In the genomic region with DNA sequence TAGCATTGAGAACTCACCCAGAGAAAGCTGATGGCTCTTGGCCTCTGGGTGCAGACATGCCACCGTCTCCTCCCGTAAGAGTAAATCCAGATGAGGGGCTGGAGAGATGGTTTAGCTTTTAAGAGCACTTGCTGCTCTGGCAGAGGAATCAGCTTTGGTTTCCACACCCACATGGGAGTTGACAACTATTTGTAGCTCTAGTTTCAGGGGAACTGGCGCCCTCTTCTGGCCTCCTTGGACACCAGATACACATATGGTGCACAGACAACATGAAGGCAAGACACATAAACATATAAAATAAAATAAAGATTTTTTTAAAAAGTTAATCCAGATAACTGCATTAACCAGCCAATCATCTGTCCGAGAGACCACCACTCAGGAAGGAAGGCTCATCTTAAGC, we compare ENCODE assay signal across 12 mouse cellular contexts.
A peak's percentile ranks its signal among the peaks of the same experiment; 100 is the strongest.
DNase-seq lines count a peak whose midpoint lies in the region; ATAC-seq lines count a peak whose summit lies in the region.
"Had no signal": no experiment of that assay in that cellular context is flagged by ENCODE, and none has a peak within 500 bp of the region (broad histone marks: within the 10 kb centered on the region; RNA-seq: fewer than 3 reads in every experiment).

No protein-coding gene starts in this region.

- no peaks in the 10 kb centered on the region for H3K4me1 ChIP-seq in kidney, embryonic 15.5 days
- H3K4me1 ChIP-seq: liver, embryonic 13.5 days had no signal

- H3K9ac ChIP-seq in kidney, embryonic 15.5 days, result no peak overlapping the region
- H3K9ac ChIP-seq: liver, embryonic 13.5 days had no signal

- no peak overlapping the region for H3K27ac ChIP-seq in kidney, embryonic 15.5 days
- H3K27ac ChIP-seq: liver, embryonic 13.5 days had no signal

- 79% methylated on average over 4 of the region's 4 CpGs for WGBS in kidney, embryonic 15.5 days

- peak; percentile 7 for DNase-seq in adrenal gland, postnatal 10 days
- DNase-seq in adrenal gland, adult 8-10 months, result no peak
- DNase-seq in kidney, postnatal 10 days, result peak; percentile 37
- DNase-seq in 416B (ENCODE audit: low read depth), result peak; percentile 38
- DNase-seq in c-Kit-positive CD71-negative TER-119-negative erythroid progenitor cells, embryonic 14.5 days (ENCODE audit: low read depth), result peak; percentile 7
- no peak for DNase-seq in cerebellum, adult 9-11 months
- no peak for DNase-seq in right cerebral cortex, postnatal 36 days (ENCODE audit: low spot score in 2 of 2)
- DNase-seq: cerebellum, postnatal 36 days; gastrocnemius, postnatal 25 days; liver, embryonic 13.5 days; midbrain, embryonic 14.5 days had no signal

- H3K27me3 ChIP-seq in kidney, embryonic 15.5 days, result no peaks in the 10 kb centered on the region
- H3K27me3 ChIP-seq: liver, embryonic 13.5 days had no signal

- no peak for ATAC-seq in kidney, embryonic 15.5 days (replicated peaks; ENCODE audit: low FRiP score)

- H3K4me3 ChIP-seq in kidney, embryonic 15.5 days (replicated peaks), result no peak overlapping the region
- H3K4me3 ChIP-seq: liver, embryonic 13.5 days had no signal

- H3K4me2 ChIP-seq in kidney, embryonic 15.5 days, result no peak overlapping the region
- H3K4me2 ChIP-seq: liver, embryonic 13.5 days had no signal

- H3K36me3 ChIP-seq in kidney, embryonic 15.5 days, result no peaks in the 10 kb centered on the region
- H3K36me3 ChIP-seq: liver, embryonic 13.5 days had no signal

- no peaks in the 10 kb centered on the region for H3K9me3 ChIP-seq in kidney, embryonic 15.5 days (replicated peaks)
- H3K9me3 ChIP-seq: liver, embryonic 13.5 days had no signal

Comparison
In these comparisons a context has a peak if more than half of its experiments do, and no peak if none do; other contexts are left out.
1. DNase-seq: peak in adrenal gland, postnatal 10 days (single experiment), kidney, postnatal 10 days (single experiment), 416B (single experiment) and c-Kit-positive CD71-negative TER-119-negative erythroid progenitor cells, embryonic 14.5 days (single experiment); none in adrenal gland, adult 8-10 months (single experiment), cerebellum, adult 9-11 months (single experiment) and right cerebral cortex, postnatal 36 days (0 of 2).